Mouse (Mus musculus) E14TG2a.4 (cell line): ENCODE data around the gene Ptprn2.

ENCODE experiments used
- CTCF ChIP-seq: conservative IDR thresholded peaks from 2 replicates; pipeline ENCODE4 v1.5.1; 2014; ENCODE audit warnings: low read length
- NANOG ChIP-seq: IDR thresholded peaks from 2 replicates; pipeline ENCODE4 v1.6.1; 2014; ENCODE audit warnings: borderline replicate concordance, low read length, mixed read lengths

DNA sequence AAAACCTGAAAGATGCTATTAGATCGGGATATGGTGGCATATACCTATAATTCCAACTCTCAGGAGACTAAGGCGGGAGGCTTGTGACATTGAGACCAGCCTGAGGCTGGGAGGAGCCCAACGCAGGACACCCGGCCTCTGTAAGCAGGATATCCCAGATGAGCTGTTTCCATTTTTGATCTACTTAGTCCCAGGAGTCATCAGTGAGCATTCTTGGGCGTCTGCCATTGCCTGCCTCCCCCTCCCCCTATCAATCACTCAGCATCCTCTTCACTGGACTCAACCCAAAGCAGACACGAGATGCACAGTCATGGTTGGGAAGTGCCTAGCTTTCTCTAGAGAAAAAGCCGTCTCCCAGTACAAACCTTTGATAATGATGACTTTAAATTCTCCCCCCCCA lies 756.7 kb downstream of the Ptprn2 start:
- TF ChIP-seq CTCF, result no peak
- TF ChIP-seq NANOG, result no peak
